Mouse (Mus musculus) ES-Bruce4 (cell line): ENCODE measurements around the gene Abcf2. TPM values are rescaled to one million over a fixed set of nuclear protein-coding genes. Genes with fewer than 3 reads are reported as not detected.
A peak's percentile ranks its signal among the peaks of the same experiment; 100 is the strongest.

Experiments used
- H3K27ac ChIP-seq: 2 replicates; pipeline ENCODE4 v1.5.1; 2012; ENCODE audit warnings: low read length, inconsistent platforms; ENCODE audit not compliant: insufficient read depth
- H3K27me3 ChIP-seq: 2 replicates; pipeline ENCODE4 v1.6.1; 2012; ENCODE audit warnings: mild to moderate bottlenecking, low read length, inconsistent platforms; ENCODE audit not compliant: control insufficient read depth, poor library complexity, insufficient read depth, severe bottlenecking
- H3K36me3 ChIP-seq: 2 replicates; pipeline ENCODE4 v1.6.1; 2012; ENCODE audit warnings: inconsistent platforms, mild to moderate bottlenecking, low read length, moderate library complexity; ENCODE audit not compliant: control insufficient read depth, poor library complexity, insufficient read depth, severe bottlenecking
- H3K4me1 ChIP-seq: one replicate; pipeline ENCODE4 v1.8.1; 2011; ENCODE audit warnings: low read length; ENCODE audit not compliant: control insufficient read depth, insufficient read depth
- H3K4me3 ChIP-seq: 2 replicates; pipeline ENCODE4 v1.5.1; 2011; ENCODE audit warnings: low read depth, mild to moderate bottlenecking, low read length
- H3K9ac ChIP-seq: 2 replicates; pipeline ENCODE4 v1.6.1; 2012; ENCODE audit warnings: low read depth, mild to moderate bottlenecking, inconsistent platforms; ENCODE audit not compliant: poor library complexity, severe bottlenecking
- H3K9me3 ChIP-seq: replicated peaks from 2 replicates; pipeline ENCODE4 v1.6.1; 2012; ENCODE audit warnings: mild to moderate bottlenecking, low read length, inconsistent platforms; ENCODE audit not compliant: control insufficient read depth, poor library complexity, insufficient read depth, severe bottlenecking
- CTCF ChIP-seq: IDR thresholded peaks from one replicate; pipeline ENCODE4 v1.8.1; 2011; ENCODE audit warnings: low read depth, low read length
- EP300 ChIP-seq: IDR thresholded peaks from 2 replicates; pipeline ENCODE4 v1.6.1; 2011; ENCODE audit warnings: low read depth, low read length; ENCODE audit not compliant: insufficient read depth
- POLR2A ChIP-seq: IDR thresholded peaks from one replicate; pipeline ENCODE4 v1.8.1; 2011; ENCODE audit warnings: low read length; ENCODE audit not compliant: insufficient read depth
- polyA plus RNA-seq: library from polyadenylated mRNA; stranded (reverse); fragments of >200 nt; gene quantifications from 2 replicates; pipeline ENCODE4 v1.2.4, GENCODE M21; 2011; ENCODE audit warnings: low read depth; ENCODE audit not compliant: missing spikeins, insufficient read depth, insufficient read length

The Abcf2 gene
- polyA plus RNA-seq, 1 experiment, result 113 TPM

DNA sequence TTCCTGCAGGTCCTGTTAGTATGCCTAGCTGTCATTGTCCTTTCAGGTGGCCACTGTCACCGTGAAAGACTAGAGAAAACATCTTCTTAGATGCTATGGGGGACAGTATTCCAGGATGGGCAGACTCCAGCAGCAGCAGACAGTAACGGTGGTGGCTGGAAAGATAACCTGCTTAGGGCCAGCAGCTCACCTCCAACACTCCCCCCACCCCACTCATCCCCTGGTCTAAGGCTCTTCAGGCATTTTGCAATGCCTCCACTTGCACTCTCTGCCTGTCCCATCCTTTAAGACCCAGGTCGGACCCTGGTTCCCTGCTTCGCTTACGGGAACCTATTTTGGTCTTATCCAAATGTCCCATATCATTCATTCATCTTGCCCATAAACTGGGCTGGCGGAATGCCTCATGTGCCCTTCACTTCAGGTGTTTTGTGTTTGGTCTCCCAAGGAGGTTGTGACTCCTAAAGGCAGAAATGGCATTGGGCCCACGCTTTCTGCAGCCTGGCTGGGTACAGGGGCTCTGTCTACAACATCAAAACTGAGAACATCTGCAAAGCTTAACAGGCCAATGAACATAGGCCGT, 26.3 kb upstream of the Abcf2 start:
- no peak overlapping the region for H3K9ac ChIP-seq
- no peak for TF ChIP-seq EP300
- no peak for TF ChIP-seq POLR2A
- TF ChIP-seq CTCF, result no peak
- no peaks in the 10 kb centered on the region for H3K4me1 ChIP-seq
- no peak overlapping the region for H3K4me3 ChIP-seq
- no peak overlapping the region for H3K27ac ChIP-seq
- H3K27me3 ChIP-seq, result peaks cover 10% of the 10 kb centered on the region
- H3K36me3 ChIP-seq, result no peaks in the 10 kb centered on the region
- H3K9me3 ChIP-seq, result no peaks in the 10 kb centered on the region

DNA sequence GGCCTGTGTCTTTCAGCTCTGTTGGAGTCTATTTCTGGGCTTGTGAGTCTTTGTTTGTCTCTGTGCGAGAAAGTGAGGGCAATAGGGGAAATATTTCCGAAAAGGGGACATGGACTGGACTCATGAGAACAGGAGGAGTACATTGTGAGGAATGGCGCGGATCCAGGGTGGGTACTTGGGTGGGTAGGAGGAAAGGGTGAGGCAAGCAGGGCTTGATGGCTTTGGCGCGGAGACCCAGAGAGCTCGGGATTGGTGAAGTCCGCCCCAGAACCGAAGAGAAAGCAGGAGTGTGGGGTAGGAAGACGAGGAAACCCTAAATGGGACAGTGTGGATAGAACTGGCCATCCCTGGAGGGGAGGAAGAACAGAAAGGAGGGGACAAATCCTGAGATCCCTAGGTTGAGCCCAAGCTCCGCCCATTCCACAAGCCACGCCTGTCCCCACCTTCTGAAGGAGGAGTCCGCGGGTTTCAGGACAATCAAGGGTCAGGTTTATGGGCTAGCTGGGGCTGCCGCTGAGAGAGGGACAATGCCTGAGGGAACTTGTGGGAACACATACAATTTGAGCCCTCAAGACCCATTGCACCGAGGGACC, 25.6 kb upstream of the Abcf2 start:
- TF ChIP-seq POLR2A, result no peak
- TF ChIP-seq CTCF, result no peak
- Histone ChIP-seq H3K9ac (peak overlapping the region; percentile 85), H3K4me1 (no peaks in the 10 kb centered on the region), H3K36me3 (no peaks in the 10 kb centered on the region), H3K9me3 (no peaks in the 10 kb centered on the region), H3K27me3 (peaks cover 12% of the 10 kb centered on the region), H3K4me3 (peak overlapping the region; percentile 70), H3K27ac (no peak overlapping the region)

DNA sequence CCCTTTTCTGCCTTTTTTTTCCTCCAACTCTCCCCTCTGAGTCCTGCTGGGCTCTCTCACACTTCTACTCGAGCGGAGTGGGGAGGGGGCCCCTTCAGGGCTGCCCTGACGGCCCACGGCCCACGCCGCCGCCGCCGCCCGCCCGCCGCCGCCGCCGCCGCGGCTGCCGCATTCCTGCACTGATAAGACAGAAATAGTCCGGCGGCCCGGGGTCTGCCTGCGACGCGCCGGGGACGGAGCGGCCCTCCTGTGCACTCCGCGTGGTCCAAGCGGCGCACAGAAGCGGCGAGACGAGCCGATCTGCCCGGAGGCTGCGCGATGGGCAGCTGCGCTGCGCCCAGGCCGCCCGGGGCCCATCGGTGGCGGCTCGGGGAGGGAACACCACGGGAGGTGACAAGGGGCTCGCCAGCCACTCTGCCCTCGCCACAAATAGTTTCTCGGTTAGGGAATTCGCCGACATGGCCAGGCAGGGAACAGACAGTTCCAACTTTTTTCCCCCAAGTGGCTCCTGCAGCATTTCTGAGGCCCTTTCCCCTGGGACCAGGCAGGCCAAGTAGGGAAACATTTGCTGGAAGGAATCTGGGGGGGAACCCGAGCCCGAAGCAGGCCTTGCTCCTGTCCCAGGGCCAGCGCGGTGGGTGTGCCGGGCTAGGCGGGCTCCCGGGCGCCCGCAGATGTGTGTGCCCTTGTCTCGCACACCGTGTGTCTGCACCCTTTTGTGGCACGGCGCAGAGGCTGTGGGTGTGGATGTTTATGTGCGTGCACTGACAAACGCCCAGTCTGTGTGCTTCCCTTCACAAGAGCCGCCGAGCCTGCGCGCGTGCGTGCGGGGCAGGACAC, 24.9 kb upstream of the Abcf2 start:
- no peaks in the 10 kb centered on the region for H3K36me3 ChIP-seq
- peak overlapping the region; percentile 85 for H3K9ac ChIP-seq
- H3K27ac ChIP-seq, result no peak overlapping the region
- TF ChIP-seq POLR2A (no peak), CTCF (no peak), EP300 (no peak)
- H3K9me3 ChIP-seq, result no peaks in the 10 kb centered on the region
- H3K4me1 ChIP-seq, result no peaks in the 10 kb centered on the region
- peaks cover 12% of the 10 kb centered on the region for H3K27me3 ChIP-seq
- peak overlapping the region; percentile 70 for H3K4me3 ChIP-seq

GRCm38 (mm10) chr5:24601071-24601835, 24.0 kb upstream of the Abcf2 start:
- Histone ChIP-seq H3K27me3 (peaks cover 12% of the 10 kb centered on the region), H3K27ac (no peak overlapping the region), H3K9me3 (no peaks in the 10 kb centered on the region), H3K4me3 (peak overlapping the region; percentile 58), H3K4me1 (no peaks in the 10 kb centered on the region), H3K36me3 (no peaks in the 10 kb centered on the region), H3K9ac (peak overlapping the region; percentile 85)
- TF ChIP-seq EP300 (no peak), POLR2A (no peak), CTCF (no peak)

DNA sequence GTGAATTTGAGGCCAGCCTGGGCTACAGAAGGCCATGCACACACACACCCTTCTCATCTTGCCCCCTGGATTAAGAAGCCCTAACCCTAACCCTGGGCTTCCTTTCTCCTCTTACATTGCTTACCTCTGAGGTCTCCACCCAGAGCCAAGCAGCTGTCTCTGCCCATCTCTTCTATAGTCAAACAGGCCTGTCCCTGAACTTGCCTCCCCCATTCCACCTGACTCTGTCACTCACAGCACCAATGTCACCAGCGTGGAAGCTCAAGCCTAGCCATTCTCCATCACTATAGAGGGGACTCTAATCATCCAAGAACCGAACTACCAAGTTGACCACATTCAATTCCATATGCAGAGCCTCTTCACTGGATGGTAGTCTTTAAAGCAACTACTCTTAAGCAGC, 23.0 kb upstream of the Abcf2 start:
- H3K27me3 ChIP-seq, result peaks cover 12% of the 10 kb centered on the region
- no peak overlapping the region for H3K27ac ChIP-seq
- no peaks in the 10 kb centered on the region for H3K36me3 ChIP-seq
- no peak overlapping the region for H3K4me3 ChIP-seq
- H3K9me3 ChIP-seq, result no peaks in the 10 kb centered on the region
- no peaks in the 10 kb centered on the region for H3K4me1 ChIP-seq
- TF ChIP-seq POLR2A (no peak), CTCF (no peak), EP300 (no peak)
- H3K9ac ChIP-seq, result no peak overlapping the region
